9 mouse cellular contexts compared by ENCODE assay signal in genomic region chr13:47301070-47301469, GRCm38 (mm10).
DNase-seq lines count a peak whose midpoint lies in the region; ATAC-seq and TF ChIP-seq lines count a peak whose summit lies in the region.
"Had no signal": no experiment of that assay in that cellular context is flagged by ENCODE, and none has a peak within 500 bp of the region (broad histone marks: within the 10 kb centered on the region; RNA-seq: fewer than 3 reads in every experiment).

No protein-coding gene starts in this region.

- no peak for ATAC-seq in hindbrain, embryonic 12.5 days (ENCODE audit: low FRiP score)

- H3K4me3 ChIP-seq in hindbrain, embryonic 10.5 days, result no peak overlapping the region
- no peak overlapping the region for H3K4me3 ChIP-seq in hindbrain, embryonic 12.5 days
- H3K4me3 ChIP-seq in C2C12 (ENCODE audit: insufficient read depth, poor library complexity, severe bottlenecking), result no peak overlapping the region

- 70% methylated on average over 3 of the region's 3 CpGs for WGBS in hindbrain, embryonic 10.5 days
- 67% methylated on average over 3 of the region's 3 CpGs for WGBS in hindbrain, embryonic 12.5 days

- peak overlapping the region; percentile 23; the same call in 1 of the 2 replicates for H3K27ac ChIP-seq in hindbrain, embryonic 10.5 days
- H3K27ac ChIP-seq in hindbrain, embryonic 12.5 days, result no peak overlapping the region
- H3K27ac ChIP-seq: macrophage had no signal

- no peak overlapping the region for H3K9ac ChIP-seq in hindbrain, embryonic 12.5 days

- H3K36me3 ChIP-seq in hindbrain, embryonic 10.5 days, result no peaks in the 10 kb centered on the region
- H3K36me3 ChIP-seq in hindbrain, embryonic 12.5 days, result no peaks in the 10 kb centered on the region
- H3K36me3 ChIP-seq in C2C12 (ENCODE audit: control insufficient read depth, insufficient read depth), result no peaks in the 10 kb centered on the region

- no peaks in the 10 kb centered on the region for H3K9me3 ChIP-seq in hindbrain, embryonic 10.5 days
- no peaks in the 10 kb centered on the region for H3K9me3 ChIP-seq in hindbrain, embryonic 12.5 days (replicated peaks)

- intact Hi-C loops in heart, postnatal 36 days (cut with DNase I), result loop anchor here (2.0 kb wide), 1 partner anchor 1164 kb away; no protein-coding TSS in a partner anchor

- H3K4me2 ChIP-seq in hindbrain, embryonic 12.5 days (replicated peaks), result no peak overlapping the region

- H3K4me1 ChIP-seq in hindbrain, embryonic 10.5 days (replicated peaks), result 0 out of 2 replicates have a peak, but pooled peaks cover 4% of the 10 kb centered on the region
- H3K4me1 ChIP-seq in hindbrain, embryonic 12.5 days, result no peaks in the 10 kb centered on the region

- no peak overlapping the region for H3ac ChIP-seq in C2C12 (ENCODE audit: control insufficient read depth, insufficient read length, low read depth)

- TF ChIP-seq CTCF in C2C12 (IDR thresholded peaks at IDR 0.05; ENCODE audit: control insufficient read depth, insufficient read depth, insufficient read length), result peak; percentile 14

- no peaks in the 10 kb centered on the region for H3K27me3 ChIP-seq in hindbrain, embryonic 10.5 days (ENCODE audit: insufficient read depth, poor library complexity, severe bottlenecking)
- no peaks in the 10 kb centered on the region for H3K27me3 ChIP-seq in hindbrain, embryonic 12.5 days
- peaks cover 4% of the 10 kb centered on the region for H3K27me3 ChIP-seq in C2C12 (ENCODE audit: control insufficient read depth, insufficient read depth, insufficient read length)

- no peak for DNase-seq in hindbrain, embryonic 10.5 days (ENCODE audit: low spot score)
- peak; percentile 81 for DNase-seq in brain, adult 2 months (ENCODE audit: low read depth, low spot score)
- peak; percentile 19 for DNase-seq in layer of hippocampus, adult 9-11 months
- no peak for DNase-seq in thymus, adult 18-20 months
- DNase-seq in kidney, adult 8-10 months, result no peak
- no peak for DNase-seq in heart, postnatal 36 days

- no peaks in the 10 kb centered on the region for H3K79me3 ChIP-seq in C2C12 (ENCODE audit: low read depth)

- H3K79me2 ChIP-seq in C2C12 (ENCODE audit: control insufficient read depth, insufficient read depth), result no peaks in the 10 kb centered on the region

TF ChIP-seq in C2C12, 6 proteins besides CTCF, POLR2A, EP300 and RAD21:
- no peak for TF ChIP-seq MYOD1 (IDR thresholded peaks at IDR 0.05; ENCODE audit: control insufficient read depth, insufficient read length, low read depth)
- no peak for TF ChIP-seq USF1 (IDR thresholded peaks at IDR 0.05; ENCODE audit: low read depth)
- TF ChIP-seq MAX (IDR thresholded peaks at IDR 0.05), result no peak
- TF ChIP-seq CEBPB (IDR thresholded peaks at IDR 0.05; ENCODE audit: low read depth), result no peak

Comparison
In these comparisons a context has a peak if more than half of its experiments do, and no peak if none do; other contexts are left out.
1. DNase-seq: peak in brain, adult 2 months (single experiment) and layer of hippocampus, adult 9-11 months (single experiment); none in hindbrain, embryonic 10.5 days (single experiment), thymus, adult 18-20 months (0 of 2), kidney, adult 8-10 months (0 of 2) and heart, postnatal 36 days (0 of 2).